Mouse (Mus musculus) embryonic facial prominence, embryonic 10.5 days (tissue): Measurements from ENCODE around the gene Alox8. TPM values are rescaled to one million over a fixed set of nuclear protein-coding genes. Genes with fewer than 3 reads are reported as not detected.

Source experiments
- DNase-seq: peaks from one replicate; pipeline ENCODE4 v3.0.0-alpha.2; 2017; ENCODE audit warnings: low spot score
- H3K27ac ChIP-seq: fragments of 300-500 bp; sonication (generic); replicated peaks from 2 replicates; pipeline ENCODE4 v1.5.1; 2016; ENCODE audit warnings: mild to moderate bottlenecking
- H3K27me3 ChIP-seq: fragments of 300-500 bp; sonication (generic); replicated peaks from 2 replicates; pipeline ENCODE4 v1.6.1; 2016; ENCODE audit warnings: low read depth, mild to moderate bottlenecking; ENCODE audit not compliant: poor library complexity, severe bottlenecking
- H3K36me3 ChIP-seq: fragments of 300-500 bp; sonication (generic); replicated peaks from 2 replicates; pipeline ENCODE4 v1.6.1; 2016; ENCODE audit warnings: mild to moderate bottlenecking, moderate library complexity
- H3K4me1 ChIP-seq: fragments of 300-500 bp; sonication (generic); 2 replicates; pipeline ENCODE4 v1.6.1; 2016
- H3K4me3 ChIP-seq: fragments of 300-500 bp; sonication (generic); 2 replicates; pipeline ENCODE4 v1.5.1; 2016; ENCODE audit warnings: mild to moderate bottlenecking, moderate library complexity
- H3K9me3 ChIP-seq: fragments of 300-500 bp; sonication (generic); 2 replicates; pipeline ENCODE4 v1.6.1; 2016; ENCODE audit warnings: mild to moderate bottlenecking
- WGBS: fragments of 180-500 bp; shearing (Covaris S2); methylation state at CpG from one replicate; pipeline ENCODE4 v1.1.7; 2016; 5-methylcytosine and 5-hydroxymethylcytosine counted together
- polyA plus RNA-seq: library from polyadenylated mRNA; unstranded; fragments of >200 nt; fragmentation: Nextera tagmentation; extraction: Ambion mirVana; gene quantifications from 2 replicates; pipeline ENCODE4 v1.2.1, GENCODE M21; 2016

Alox8 gene
- polyA plus RNA-seq, result 0.09 and 0.13 TPM in 2 replicates

GRCm38 (mm10) chr11:69197743-69198142 lies at the start of gene Alox8:
Gene Alox8 (minus strand): TSS chr11:69197843.
- peaks cover 49% of the 10 kb centered on the region for H3K27me3 ChIP-seq
- H3K9me3 ChIP-seq, result no peaks in the 10 kb centered on the region
- whole genome bisulfite sequencing, result 28% methylated on average over 6 of the region's 6 CpGs
- no peak within 1 kb of the TSS for H3K27ac ChIP-seq
- peaks cover 11% of the 10 kb centered on the region for H3K4me1 ChIP-seq
- no peaks in the 10 kb centered on the region for H3K36me3 ChIP-seq
- no peak for DNase-seq
- H3K4me3 ChIP-seq, result peak within 1 kb of the TSS; percentile 45

GRCm38 (mm10) chr11:69245643-69246042 lies 48.0 kb upstream of the Alox8 start:
- WGBS, result 45% methylated on average over 2 of the region's 2 CpGs
- Histone ChIP-seq H3K4me3 (no peak overlapping the region), H3K9me3 (no peaks in the 10 kb centered on the region), H3K27ac (no peak overlapping the region), H3K4me1 (no peaks in the 10 kb centered on the region), H3K36me3 (no peaks in the 10 kb centered on the region), H3K27me3 (peaks cover 11% of the 10 kb centered on the region; the same call in 1 of the 2 replicates)
- DNase-seq, result no peak

GRCm38 (mm10) chr11:69244911-69245310 lies 47.3 kb upstream of the Alox8 start:
- Histone ChIP-seq H3K4me1 (no peaks in the 10 kb centered on the region), H3K27ac (no peak overlapping the region), H3K4me3 (no peak overlapping the region), H3K36me3 (no peaks in the 10 kb centered on the region), H3K27me3 (peaks cover 11% of the 10 kb centered on the region; the same call in 1 of the 2 replicates), H3K9me3 (no peaks in the 10 kb centered on the region)
- peak; percentile 41 for DNase-seq
- WGBS, result 27% methylated on average over 2 of the region's 2 CpGs

- Histone ChIP-seq H3K27me3 (peaks cover 68% of the 10 kb centered on the region), H3K9me3 (no peaks in the 10 kb centered on the region), H3K27ac (peak within 1 kb of the TSS; percentile 61), H3K4me3 (peak within 1 kb of the TSS; percentile 60), H3K36me3 (no peaks in the 10 kb centered on the region), H3K4me1 (peaks cover 24% of the 10 kb centered on the region)
- DNase-seq, result no peak
- 17% methylated on average over 13 of the region's 13 CpGs for WGBS
These were observed 39.2 kb upstream of the Alox8 start, which contains the start of gene Gucy2e for GRCm38 (mm10) chr11:69236926-69237260. Gene Gucy2e (minus strand): TSS chr11:69237036.

- Histone ChIP-seq H3K27ac (peak overlapping the region; percentile 61), H3K9me3 (no peaks in the 10 kb centered on the region), H3K36me3 (no peaks in the 10 kb centered on the region), H3K4me3 (peak overlapping the region; percentile 60), H3K4me1 (peaks cover 26% of the 10 kb centered on the region), H3K27me3 (peaks cover 71% of the 10 kb centered on the region)
- WGBS, result 2% methylated on average over 51 of the region's 51 CpGs
- DNase-seq, result peak; percentile 46
These were observed 38.6 kb upstream of the Alox8 start for GRCm38 (mm10) chr11:69236061-69236925.

GRCm38 (mm10) chr11:69235285-69236060 lies 37.8 kb upstream of the Alox8 start:
- H3K9me3 ChIP-seq, result no peaks in the 10 kb centered on the region
- H3K27ac ChIP-seq, result peak overlapping the region; percentile 61
- peak overlapping the region; percentile 60 for H3K4me3 ChIP-seq
- peaks cover 71% of the 10 kb centered on the region for H3K27me3 ChIP-seq
- peaks cover 26% of the 10 kb centered on the region for H3K4me1 ChIP-seq
- WGBS, result under 1% methylated on average over 33 of the region's 33 CpGs
- H3K36me3 ChIP-seq, result no peaks in the 10 kb centered on the region
- DNase-seq, result peak; percentile 82

- DNase-seq, result no peak
- H3K4me3 ChIP-seq, result no peak overlapping the region
- WGBS, result 74% methylated on average over 2 of the region's 2 CpGs
- no peaks in the 10 kb centered on the region for H3K36me3 ChIP-seq
- H3K9me3 ChIP-seq, result no peaks in the 10 kb centered on the region
- peaks cover 26% of the 10 kb centered on the region for H3K4me1 ChIP-seq
- peaks cover 72% of the 10 kb centered on the region for H3K27me3 ChIP-seq
- H3K27ac ChIP-seq, result no peak overlapping the region
These were observed 35.5 kb upstream of the Alox8 start for GRCm38 (mm10) chr11:69233141-69233540.

GRCm38 (mm10) chr11:69230420-69230819 lies 32.8 kb upstream of the Alox8 start:
- Histone ChIP-seq H3K27ac (no peak overlapping the region), H3K4me3 (no peak overlapping the region), H3K36me3 (no peaks in the 10 kb centered on the region), H3K9me3 (no peaks in the 10 kb centered on the region), H3K4me1 (peaks cover 19% of the 10 kb centered on the region), H3K27me3 (peaks cover 65% of the 10 kb centered on the region)
- DNase-seq, result no peak
- 64% methylated on average over 4 of the region's 4 CpGs for WGBS

- 55% methylated on average over 1 of the region's 1 CpGs for WGBS
- H3K27ac ChIP-seq, result no peak overlapping the region
- peaks cover 9% of the 10 kb centered on the region for H3K4me1 ChIP-seq
- peaks cover 29% of the 10 kb centered on the region for H3K27me3 ChIP-seq
- H3K36me3 ChIP-seq, result no peaks in the 10 kb centered on the region
- no peaks in the 10 kb centered on the region; the same call in 1 of the 2 replicates for H3K9me3 ChIP-seq
- no peak for DNase-seq
- H3K4me3 ChIP-seq, result no peak overlapping the region
These were observed 28.1 kb upstream of the Alox8 start for GRCm38 (mm10) chr11:69225715-69226114.

GRCm38 (mm10) chr11:69223101-69223500 lies 25.5 kb upstream of the Alox8 start:
- H3K4me1 ChIP-seq, result peaks cover 13% of the 10 kb centered on the region
- no peaks in the 10 kb centered on the region; the same call in 1 of the 2 replicates for H3K9me3 ChIP-seq
- H3K27me3 ChIP-seq, result peaks cover 19% of the 10 kb centered on the region
- WGBS, result 87% methylated on average over 4 of the region's 4 CpGs
- H3K27ac ChIP-seq, result no peak overlapping the region
- no peak overlapping the region for H3K4me3 ChIP-seq
- H3K36me3 ChIP-seq, result no peaks in the 10 kb centered on the region
- DNase-seq, result no peak

- DNase-seq, result no peak
- no peak overlapping the region for H3K27ac ChIP-seq
- no peak overlapping the region for H3K4me3 ChIP-seq
- no peaks in the 10 kb centered on the region; the same call in 1 of the 2 replicates for H3K9me3 ChIP-seq
- 80% methylated on average over 4 of the region's 4 CpGs for WGBS
- H3K4me1 ChIP-seq, result peaks cover 9% of the 10 kb centered on the region
- H3K36me3 ChIP-seq, result no peaks in the 10 kb centered on the region
- H3K27me3 ChIP-seq, result 0 out of 2 replicates have a peak, but pooled peaks cover 1% of the 10 kb centered on the region
These were observed 23.4 kb upstream of the Alox8 start for GRCm38 (mm10) chr11:69221070-69221469.

- Histone ChIP-seq H3K27me3 (no peaks in the 10 kb centered on the region), H3K9me3 (no peaks in the 10 kb centered on the region), H3K4me1 (0 out of 2 replicates have a peak, but pooled peaks cover 4% of the 10 kb centered on the region), H3K27ac (no peak overlapping the region), H3K36me3 (no peaks in the 10 kb centered on the region), H3K4me3 (no peak overlapping the region)
- DNase-seq, result no peak
- WGBS, result 65% methylated on average over 2 of the region's 2 CpGs
These were observed 21.0 kb upstream of the Alox8 start for GRCm38 (mm10) chr11:69218661-69219060.
